Mouse (Mus musculus): Measurements from ENCODE around the gene C77080. TPM values are rescaled to one million over a fixed set of nuclear protein-coding genes. Genes with fewer than 3 reads are reported as not detected.

The C77080 gene
- polyA plus RNA-seq, 1 experiment from 2014 or later, result 4.5 TPM

Small RNA genes lying within 50 kb of the gene (microRNA-seq; reads per million reads assigned to microRNA genes)
- not detected for gene Gm22994

Other genes with a start within 250 kb of the C77080 start
- gene Rnf19b, start 203.1 kb downstream of the C77080 start, polyA plus RNA-seq (2014; fragmentation: Nextera tagmentation; extraction: Ambion mirVana), result 36.3 and 37.3 TPM in 2 replicates
- 0.32 TPM in 1 of 2 replicates, not detected in the other for gene Tmem54, start 155.9 kb downstream of the C77080 start, polyA plus RNA-seq (2014; fragmentation: Nextera tagmentation; extraction: Ambion mirVana)
- gene Hpca, start 139.4 kb downstream of the C77080 start, polyA plus RNA-seq (2014; fragmentation: Nextera tagmentation; extraction: Ambion mirVana), result 41.5 and 56.4 TPM in 2 replicates
- gene Fndc5, start 124.4 kb downstream of the C77080 start, polyA plus RNA-seq (2014; fragmentation: Nextera tagmentation; extraction: Ambion mirVana), result 27.4 and 32.4 TPM in 2 replicates
- gene S100pbp, start 71.7 kb downstream of the C77080 start, polyA plus RNA-seq (2014; fragmentation: Nextera tagmentation; extraction: Ambion mirVana), result 18.3 and 19.8 TPM in 2 replicates
- gene Yars, start 71.6 kb downstream of the C77080 start, polyA plus RNA-seq (2014; fragmentation: Nextera tagmentation; extraction: Ambion mirVana), result 130 and 134 TPM in 2 replicates
- 1.6 and 3.5 TPM in 2 replicates for gene Sync, start 26.2 kb upstream of the C77080 start, polyA plus RNA-seq (2014; fragmentation: Nextera tagmentation; extraction: Ambion mirVana)
- 231 and 265 TPM in 2 replicates for gene Rbbp4, start 74.0 kb upstream of the C77080 start, polyA plus RNA-seq (2014; fragmentation: Nextera tagmentation; extraction: Ambion mirVana)
- 19.5 and 21.7 TPM in 2 replicates for gene Zbtb8os, start 74.3 kb upstream of the C77080 start, polyA plus RNA-seq (2014; fragmentation: Nextera tagmentation; extraction: Ambion mirVana)
- 16.8 and 18.0 TPM in 2 replicates for gene Zbtb8a, start 116.7 kb upstream of the C77080 start, polyA plus RNA-seq (2014; fragmentation: Nextera tagmentation; extraction: Ambion mirVana)
- gene Zbtb8b, start 179.4 kb upstream of the C77080 start, polyA plus RNA-seq (2014; fragmentation: Nextera tagmentation; extraction: Ambion mirVana), result 16.1 and 16.2 TPM in 2 replicates
- 32.8 and 33.2 TPM in 2 replicates for gene Bsdc1, start 200.2 kb upstream of the C77080 start, polyA plus RNA-seq (2014; fragmentation: Nextera tagmentation; extraction: Ambion mirVana)
- 0.27 and 0.32 TPM in 2 replicates for gene Tssk3, start 229.6 kb upstream of the C77080 start, polyA plus RNA-seq (2014; fragmentation: Nextera tagmentation; extraction: Ambion mirVana)
- gene Fam229a, start 229.8 kb upstream of the C77080 start, polyA plus RNA-seq (2014; fragmentation: Nextera tagmentation; extraction: Ambion mirVana), result 0.64 TPM in 1 of 2 replicates, not detected in the other

Measured in neural tube, embryonic 14.5 days (tissue).